Mouse (Mus musculus): ENCODE results near the gene Mfsd9. TPM values are rescaled to one million over a fixed set of nuclear protein-coding genes. Genes with fewer than 3 reads are reported as not detected.
"Not testable (repeated sequence)": the region's sequence is repeated elsewhere in the genome, so short reads cannot be mapped to it uniquely, and the experiment has no call there.

Mfsd9 gene
- total and polyA plus RNA-seq, 2 experiments from 2014 or later = 1.2 to 3.5 TPM

GRCm38 (mm10) chr1:40759751-40760445 is 30.6 kb downstream of the Mfsd9 start:
- no peak for ATAC-seq (ENCODE audit: insufficient read depth, low read depth)
- no peak overlapping the region for H3K4me3 ChIP-seq (ENCODE audit: low read depth, low read length)
- H3K4me2 ChIP-seq (ENCODE audit: low read depth, low read length) = no peak overlapping the region

GRCm38 (mm10) chr1:40746089-40746488 is 44.4 kb downstream of the Mfsd9 start:
- no peak for ATAC-seq (ENCODE audit: insufficient read depth, low read depth)
- H3K27ac ChIP-seq (ENCODE audit: low read depth) = no peak overlapping the region
- H3K9me3 ChIP-seq (replicated peaks; ENCODE audit: control insufficient read depth, low read length) = no peaks in the 10 kb centered on the region
- no peak overlapping the region for H3K9ac ChIP-seq (replicated peaks; ENCODE audit: low read depth, low read length)
- TF ChIP-seq EP300 (IDR thresholded peaks at IDR 0.05; ENCODE audit: low read depth) (no peak), CTCF (IDR thresholded peaks at IDR 0.05; ENCODE audit: low read depth) (no peak)
- H3K4me1 ChIP-seq (ENCODE audit: control insufficient read depth, insufficient read depth) = no peaks in the 10 kb centered on the region
- WGBS = 49% methylated on average over 5 of the region's 5 CpGs
- DNase-seq (ENCODE audit: low spot score) = no peak
- no peaks in the 10 kb centered on the region for H3K27me3 ChIP-seq (ENCODE audit: control insufficient read depth, insufficient read depth, low read length)
- H3K4me3 ChIP-seq (ENCODE audit: low read depth, low read length) = no peak overlapping the region
- no peak overlapping the region for H3K4me2 ChIP-seq (ENCODE audit: low read depth, low read length)
- no peaks in the 10 kb centered on the region for H3K36me3 ChIP-seq (replicated peaks; ENCODE audit: control insufficient read depth, insufficient read depth, low read length)

More at GRCm38 (mm10) chr1:40759751-40760445, 30.6 kb downstream of the Mfsd9 start:
- no peak overlapping the region for H3K9ac ChIP-seq (replicated peaks; ENCODE audit: low read depth, low read length)
- WGBS = 81% methylated on average over 6 of the region's 6 CpGs
- H3K4me1 ChIP-seq (ENCODE audit: control insufficient read depth, insufficient read depth) = no peaks in the 10 kb centered on the region
- no peak overlapping the region for H3K27ac ChIP-seq (ENCODE audit: low read depth)
- H3K9me3 ChIP-seq (replicated peaks; ENCODE audit: control insufficient read depth, low read length) = no peaks in the 10 kb centered on the region
- H3K36me3 ChIP-seq (replicated peaks; ENCODE audit: control insufficient read depth, insufficient read depth, low read length) = no peaks in the 10 kb centered on the region
- DNase-seq (ENCODE audit: low spot score) = no peak
- H3K27me3 ChIP-seq (ENCODE audit: control insufficient read depth, insufficient read depth, low read length) = no peaks in the 10 kb centered on the region
- no peak for TF ChIP-seq CTCF (IDR thresholded peaks at IDR 0.05; ENCODE audit: low read depth)
- TF ChIP-seq EP300 (IDR thresholded peaks at IDR 0.05; ENCODE audit: low read depth) = no peak

GRCm38 (mm10) chr1:40740739-40741138 is 49.7 kb downstream of the Mfsd9 start:
- Histone ChIP-seq H3K36me3 (replicated peaks; ENCODE audit: control insufficient read depth, insufficient read depth, low read length) (no peaks in the 10 kb centered on the region), H3K27me3 (ENCODE audit: control insufficient read depth, insufficient read depth, low read length) (no peaks in the 10 kb centered on the region), H3K4me3 (ENCODE audit: low read depth, low read length) (no peak overlapping the region), H3K4me2 (ENCODE audit: low read depth, low read length) (no peak overlapping the region), H3K9me3 (replicated peaks; ENCODE audit: control insufficient read depth, low read length) (no peaks in the 10 kb centered on the region), H3K9ac (replicated peaks; ENCODE audit: low read depth, low read length) (no peak overlapping the region), H3K4me1 (ENCODE audit: control insufficient read depth, insufficient read depth) (no peaks in the 10 kb centered on the region), H3K27ac (ENCODE audit: low read depth) (no peak overlapping the region)
- no peak for TF ChIP-seq EP300 (IDR thresholded peaks at IDR 0.05; ENCODE audit: low read depth)
- no peak for TF ChIP-seq CTCF (IDR thresholded peaks at IDR 0.05; ENCODE audit: low read depth)
- no peak for ATAC-seq (ENCODE audit: insufficient read depth, low read depth)
- 75% methylated on average over 2 of the region's 2 CpGs for WGBS
- no peak for DNase-seq (ENCODE audit: low spot score)

GRCm38 (mm10) chr1:40738246-40738645 is 52.2 kb downstream of the Mfsd9 start:
- H3K27ac ChIP-seq (ENCODE audit: low read depth); H3K4me3 ChIP-seq (ENCODE audit: low read depth, low read length); H3K27me3 ChIP-seq (ENCODE audit: control insufficient read depth, insufficient read depth, low read length); H3K4me2 ChIP-seq (ENCODE audit: low read depth, low read length); H3K9me3 ChIP-seq (replicated peaks; ENCODE audit: control insufficient read depth, low read length); H3K36me3 ChIP-seq (replicated peaks; ENCODE audit: control insufficient read depth, insufficient read depth, low read length); ATAC-seq (ENCODE audit: insufficient read depth, low read depth); H3K9ac ChIP-seq (replicated peaks; ENCODE audit: low read depth, low read length); H3K4me1 ChIP-seq (ENCODE audit: control insufficient read depth, insufficient read depth); DNase-seq (ENCODE audit: low spot score): not testable (repeated sequence)
- 88% methylated on average over 9 of the region's 9 CpGs for WGBS

- Histone ChIP-seq H3K36me3 (replicated peaks; ENCODE audit: control insufficient read depth, insufficient read depth, low read length) (no peaks in the 10 kb centered on the region), H3K27ac (ENCODE audit: low read depth) (no peak overlapping the region), H3K9me3 (replicated peaks; ENCODE audit: control insufficient read depth, low read length) (no peaks in the 10 kb centered on the region), H3K4me3 (ENCODE audit: low read depth, low read length) (no peak overlapping the region), H3K4me1 (ENCODE audit: control insufficient read depth, insufficient read depth) (no peaks in the 10 kb centered on the region), H3K27me3 (ENCODE audit: control insufficient read depth, insufficient read depth, low read length) (no peaks in the 10 kb centered on the region), H3K4me2 (ENCODE audit: low read depth, low read length) (no peak overlapping the region), H3K9ac (replicated peaks; ENCODE audit: low read depth, low read length) (no peak overlapping the region)
- DNase-seq (ENCODE audit: low spot score) (no peak), ATAC-seq (ENCODE audit: insufficient read depth, low read depth) (no peak)
- no peak for TF ChIP-seq CTCF (IDR thresholded peaks at IDR 0.05; ENCODE audit: low read depth)
- TF ChIP-seq EP300 (IDR thresholded peaks at IDR 0.05; ENCODE audit: low read depth) = no peak
- 74% methylated on average over 8 of the region's 8 CpGs for WGBS
Measured at GRCm38 (mm10) chr1:40737671-40738070, 52.8 kb downstream of the Mfsd9 start.

GRCm38 (mm10) chr1:40728636-40729035 is 61.9 kb downstream of the Mfsd9 start:
- TF ChIP-seq EP300 (IDR thresholded peaks at IDR 0.05; ENCODE audit: low read depth) = no peak
- H3K4me2 ChIP-seq (ENCODE audit: low read depth, low read length) = no peak overlapping the region
- ATAC-seq (ENCODE audit: insufficient read depth, low read depth) (no peak), DNase-seq (ENCODE audit: low spot score) (no peak)
- 93% methylated on average over 1 of the region's 1 CpGs for WGBS
- no peaks in the 10 kb centered on the region for H3K36me3 ChIP-seq (replicated peaks; ENCODE audit: control insufficient read depth, insufficient read depth, low read length)
- H3K9me3 ChIP-seq (replicated peaks; ENCODE audit: control insufficient read depth, low read length) = no peaks in the 10 kb centered on the region
- H3K27ac ChIP-seq (ENCODE audit: low read depth) = no peak overlapping the region
- no peak overlapping the region for H3K9ac ChIP-seq (replicated peaks; ENCODE audit: low read depth, low read length)
- no peaks in the 10 kb centered on the region for H3K27me3 ChIP-seq (ENCODE audit: control insufficient read depth, insufficient read depth, low read length)
- H3K4me3 ChIP-seq (ENCODE audit: low read depth, low read length) = no peak overlapping the region
- H3K4me1 ChIP-seq (ENCODE audit: control insufficient read depth, insufficient read depth) = no peaks in the 10 kb centered on the region
